ENCODE assay signal across 9 mouse cellular contexts in the genomic region with DNA sequence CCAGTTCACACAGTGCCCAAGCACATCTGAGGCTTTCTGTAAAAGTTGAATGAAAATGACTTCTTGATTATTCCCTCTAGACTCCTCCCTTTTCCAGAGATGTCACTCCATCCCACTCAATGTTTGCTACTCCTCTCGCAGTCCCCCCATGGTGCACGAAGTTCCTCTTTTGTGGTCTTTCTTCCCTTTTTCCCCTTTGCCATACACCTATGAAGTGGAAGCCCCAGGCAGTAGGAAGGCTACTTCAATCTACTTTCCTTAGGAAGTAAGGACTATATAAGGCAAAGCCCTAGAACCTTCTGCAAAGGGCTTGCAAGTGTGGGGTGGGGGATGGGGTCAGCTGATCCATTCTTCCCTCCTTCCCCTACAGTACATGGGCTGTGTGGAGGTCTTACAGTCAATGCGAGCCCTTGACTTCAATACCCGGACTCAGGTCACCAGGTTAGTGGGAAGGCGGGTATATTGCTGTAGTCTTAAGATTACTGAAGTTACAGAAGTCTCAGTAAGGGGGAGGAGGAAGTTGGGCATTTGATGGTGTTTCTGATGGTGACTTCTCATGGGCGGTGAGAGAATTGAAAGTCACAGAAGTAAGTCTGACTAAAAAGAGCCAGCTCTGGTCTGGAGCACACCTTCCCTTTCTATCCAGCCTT. TPM values are rescaled to one million over a fixed set of nuclear protein-coding genes. Genes with fewer than 3 reads are reported as not detected.
A peak's percentile ranks its signal among the peaks of the same experiment; 100 is the strongest.
DNase-seq lines count a peak whose midpoint lies in the region; ATAC-seq and TF ChIP-seq lines count a peak whose summit lies in the region.
"Had no signal": no experiment of that assay in that cellular context is flagged by ENCODE, and none has a peak within 500 bp of the region (broad histone marks: within the 10 kb centered on the region; RNA-seq: fewer than 3 reads in every experiment).

No protein-coding gene starts in this region.

- intact Hi-C loops in heart, postnatal 10 days (cut with DNase I) = no loop called here

- H3K27ac ChIP-seq in heart, postnatal 0 days (ENCODE audit: low read depth) = no peak overlapping the region
- H3K27ac ChIP-seq in embryonic facial prominence, embryonic 10.5 days (replicated peaks) = peak overlapping the region; percentile 89
- no peak overlapping the region for H3K27ac ChIP-seq in hindbrain, embryonic 16.5 days (ENCODE audit: low read depth, low read length)
- no peak overlapping the region for H3K27ac ChIP-seq in midbrain, embryonic 14.5 days (replicated peaks; ENCODE audit: low read depth, low read length)

- no peak overlapping the region for H3K9ac ChIP-seq in heart, postnatal 0 days (replicated peaks; ENCODE audit: low read depth, low read length)
- no peak overlapping the region for H3K9ac ChIP-seq in hindbrain, embryonic 16.5 days (ENCODE audit: low read depth, low read length)
- H3K9ac ChIP-seq in midbrain, embryonic 14.5 days (replicated peaks; ENCODE audit: low read length) = no peak overlapping the region; the same call in 1 of the 2 replicates

- peaks cover 39% of the 10 kb centered on the region for H3K36me3 ChIP-seq in heart, postnatal 0 days (replicated peaks; ENCODE audit: control insufficient read depth, insufficient read depth, low read length)
- H3K36me3 ChIP-seq in embryonic facial prominence, embryonic 10.5 days (replicated peaks) = peaks cover 46% of the 10 kb centered on the region
- no peaks in the 10 kb centered on the region for H3K36me3 ChIP-seq in hindbrain, embryonic 16.5 days (ENCODE audit: control insufficient read depth, insufficient read depth, low read length)
- peaks cover 7% of the 10 kb centered on the region for H3K36me3 ChIP-seq in midbrain, embryonic 14.5 days (ENCODE audit: control insufficient read depth, insufficient read depth, low read length)

- ATAC-seq in heart, postnatal 0 days (ENCODE audit: insufficient read depth, low read depth) = no peak
- ATAC-seq in hindbrain, embryonic 16.5 days = no peak
- ATAC-seq in midbrain, embryonic 14.5 days (ENCODE audit: low FRiP score, low TSS enrichment) = no peak

- no peaks in the 10 kb centered on the region for H3K9me3 ChIP-seq in heart, postnatal 0 days (replicated peaks; ENCODE audit: control insufficient read depth, low read length)
- no peaks in the 10 kb centered on the region for H3K9me3 ChIP-seq in embryonic facial prominence, embryonic 10.5 days
- no peaks in the 10 kb centered on the region for H3K9me3 ChIP-seq in hindbrain, embryonic 16.5 days (ENCODE audit: control insufficient read depth, low read length)
- no peaks in the 10 kb centered on the region for H3K9me3 ChIP-seq in midbrain, embryonic 14.5 days (ENCODE audit: control insufficient read depth, low read length)

- no peaks in the 10 kb centered on the region for H3K27me3 ChIP-seq in heart, postnatal 0 days (ENCODE audit: control insufficient read depth, insufficient read depth, low read length)
- H3K27me3 ChIP-seq in embryonic facial prominence, embryonic 10.5 days (replicated peaks; ENCODE audit: low read depth, poor library complexity, severe bottlenecking) = no peaks in the 10 kb centered on the region
- H3K27me3 ChIP-seq in hindbrain, embryonic 16.5 days (replicated peaks; ENCODE audit: control insufficient read depth, insufficient read depth, low read length) = no peaks in the 10 kb centered on the region
- no peaks in the 10 kb centered on the region for H3K27me3 ChIP-seq in midbrain, embryonic 14.5 days (ENCODE audit: control insufficient read depth, insufficient read depth, low read length)

- no peak for DNase-seq in heart, postnatal 0 days (ENCODE audit: low spot score)
- DNase-seq in heart, postnatal 10 days = no peak
- no peak for DNase-seq in embryonic facial prominence, embryonic 10.5 days (ENCODE audit: low spot score)
- DNase-seq in midbrain, embryonic 14.5 days = no peak
- DNase-seq in ovary, postnatal 10 days (ENCODE audit: low spot score) = no peak
- no peak for DNase-seq in kidney, postnatal 36 days
- DNase-seq in right cerebral cortex, postnatal 14 days = no peak
- DNase-seq: cerebellum, adult 9-11 months had no signal

- peak overlapping the region; percentile 85 for H3K4me2 ChIP-seq in heart, postnatal 0 days (ENCODE audit: low read depth, low read length)
- peak overlapping the region; percentile 66 for H3K4me2 ChIP-seq in hindbrain, embryonic 16.5 days (ENCODE audit: low read length)
- H3K4me2 ChIP-seq in midbrain, embryonic 14.5 days (ENCODE audit: low read length) = peak overlapping the region; percentile 51

- 59% methylated on average over 6 of the region's 6 CpGs for WGBS in heart, postnatal 0 days
- 73% methylated on average over 6 of the region's 6 CpGs for WGBS in embryonic facial prominence, embryonic 10.5 days
- WGBS in hindbrain, embryonic 16.5 days = 76% methylated on average over 6 of the region's 6 CpGs
- 70% methylated on average over 6 of the region's 6 CpGs for WGBS in midbrain, embryonic 14.5 days

- no peak for TF ChIP-seq EP300 in heart, postnatal 0 days (IDR thresholded peaks at IDR 0.05; ENCODE audit: low read depth)

- H3K4me1 ChIP-seq in heart, postnatal 0 days (ENCODE audit: control insufficient read depth, insufficient read depth) = peaks cover 12% of the 10 kb centered on the region; the same call in 1 of the 2 replicates
- H3K4me1 ChIP-seq in embryonic facial prominence, embryonic 10.5 days = peaks cover 54% of the 10 kb centered on the region
- peaks cover 18% of the 10 kb centered on the region for H3K4me1 ChIP-seq in hindbrain, embryonic 16.5 days (ENCODE audit: control insufficient read depth, insufficient read depth, low read depth, low read length)
- H3K4me1 ChIP-seq in midbrain, embryonic 14.5 days (ENCODE audit: control insufficient read depth, insufficient read depth, low read length) = peaks cover 17% of the 10 kb centered on the region

- no peak for TF ChIP-seq CTCF in heart, postnatal 0 days (IDR thresholded peaks at IDR 0.05; ENCODE audit: low read depth)

- H3K4me3 ChIP-seq in heart, postnatal 0 days (ENCODE audit: low read depth, low read length) = peak overlapping the region; percentile 47
- H3K4me3 ChIP-seq in embryonic facial prominence, embryonic 10.5 days = peak overlapping the region; percentile 65
- peak overlapping the region; percentile 36 for H3K4me3 ChIP-seq in hindbrain, embryonic 16.5 days (ENCODE audit: low read length)
- H3K4me3 ChIP-seq in midbrain, embryonic 14.5 days (replicated peaks; ENCODE audit: low read depth, low read length) = no peak overlapping the region

RNA-seq across cellular contexts. Expression of a gene that starts 4.4 kb away (rescaled TPM):
- total RNA-seq in heart, postnatal 0 days (2014; rRNA removed; ENCODE audit: low replicate concordance) = 82.1 and 125 TPM in 2 replicates
- 35.0 and 35.8 TPM in 2 replicates for polyA plus RNA-seq in heart, postnatal 0 days (2015; fragmentation: Nextera tagmentation; extraction: Ambion mirVana)
- 10 to 100 TPM; 59.1 to 62.1 TPM for total RNA-seq in heart, postnatal 10 days (2021)
- polyA plus RNA-seq in embryonic facial prominence, embryonic 10.5 days (2016; fragmentation: Nextera tagmentation; extraction: Ambion mirVana) = 82.0 and 82.1 TPM in 2 replicates
- polyA plus RNA-seq in hindbrain, embryonic 16.5 days (2015; fragmentation: Nextera tagmentation; extraction: Ambion mirVana) = 16.9 and 23.8 TPM in 2 replicates
- polyA plus RNA-seq in midbrain, embryonic 14.5 days (2014; fragmentation: Nextera tagmentation; extraction: Ambion mirVana) = 5.9 and 10.2 TPM in 2 replicates

RNA-seq across cellular contexts. Expression of a gene that starts 4.5 kb away (rescaled TPM):
- 83.7 and 100 TPM in 2 replicates for total RNA-seq in heart, postnatal 0 days (2014; rRNA removed; ENCODE audit: low replicate concordance)
- 127 and 129 TPM in 2 replicates for polyA plus RNA-seq in heart, postnatal 0 days (2015; fragmentation: Nextera tagmentation; extraction: Ambion mirVana)
- total RNA-seq in heart, postnatal 10 days (2021) = 10 to 100 TPM; 26.6 to 26.9 TPM
- 786 and 805 TPM in 2 replicates for polyA plus RNA-seq in embryonic facial prominence, embryonic 10.5 days (2016; fragmentation: Nextera tagmentation; extraction: Ambion mirVana)
- polyA plus RNA-seq in hindbrain, embryonic 16.5 days (2015; fragmentation: Nextera tagmentation; extraction: Ambion mirVana) = 87.9 and 91.5 TPM in 2 replicates
- 103 and 115 TPM in 2 replicates for polyA plus RNA-seq in midbrain, embryonic 14.5 days (2014; fragmentation: Nextera tagmentation; extraction: Ambion mirVana)

RNA-seq across cellular contexts. Expression of a gene that starts 7.3 kb away (rescaled TPM):
- total RNA-seq in heart, postnatal 0 days (2014; rRNA removed; ENCODE audit: low replicate concordance) = 24.1 and 49.8 TPM in 2 replicates
- 9.6 and 10.4 TPM in 2 replicates for polyA plus RNA-seq in heart, postnatal 0 days (2015; fragmentation: Nextera tagmentation; extraction: Ambion mirVana)
- total RNA-seq in heart, postnatal 10 days (2021) = 10 to 100 TPM; 16.8 to 22.3 TPM
- 47.4 and 48.9 TPM in 2 replicates for polyA plus RNA-seq in embryonic facial prominence, embryonic 10.5 days (2016; fragmentation: Nextera tagmentation; extraction: Ambion mirVana)
- 34.1 and 45.6 TPM in 2 replicates for polyA plus RNA-seq in hindbrain, embryonic 16.5 days (2015; fragmentation: Nextera tagmentation; extraction: Ambion mirVana)
- 43.4 and 50.6 TPM in 2 replicates for polyA plus RNA-seq in midbrain, embryonic 14.5 days (2014; fragmentation: Nextera tagmentation; extraction: Ambion mirVana)

RNA-seq across cellular contexts. Expression of a gene that starts 11.0 kb away (rescaled TPM):
- 50.9 and 79.3 TPM in 2 replicates for total RNA-seq in heart, postnatal 0 days (2014; rRNA removed; ENCODE audit: low replicate concordance)
- polyA plus RNA-seq in heart, postnatal 0 days (2015; fragmentation: Nextera tagmentation; extraction: Ambion mirVana) = 46.6 and 50.8 TPM in 2 replicates
- total RNA-seq in heart, postnatal 10 days (2021) = 10 to 100 TPM; 44.4 TPM
- polyA plus RNA-seq in embryonic facial prominence, embryonic 10.5 days (2016; fragmentation: Nextera tagmentation; extraction: Ambion mirVana) = 25.3 and 28.2 TPM in 2 replicates
- 34.7 and 36.6 TPM in 2 replicates for polyA plus RNA-seq in hindbrain, embryonic 16.5 days (2015; fragmentation: Nextera tagmentation; extraction: Ambion mirVana)
- polyA plus RNA-seq in midbrain, embryonic 14.5 days (2014; fragmentation: Nextera tagmentation; extraction: Ambion mirVana) = 34.8 and 34.9 TPM in 2 replicates

RNA-seq across cellular contexts. Expression of a gene that starts 13.8 kb away (rescaled TPM):
- total RNA-seq in heart, postnatal 0 days (2014; rRNA removed; ENCODE audit: low replicate concordance) = 73.2 and 81.0 TPM in 2 replicates
- 75.7 and 84.4 TPM in 2 replicates for polyA plus RNA-seq in heart, postnatal 0 days (2015; fragmentation: Nextera tagmentation; extraction: Ambion mirVana)
- total RNA-seq in heart, postnatal 10 days (2021) = 10 to 100 TPM; 66.5 to 66.8 TPM
- 17.5 and 20.1 TPM in 2 replicates for polyA plus RNA-seq in embryonic facial prominence, embryonic 10.5 days (2016; fragmentation: Nextera tagmentation; extraction: Ambion mirVana)
- polyA plus RNA-seq in hindbrain, embryonic 16.5 days (2015; fragmentation: Nextera tagmentation; extraction: Ambion mirVana) = 25.0 and 26.4 TPM in 2 replicates
- polyA plus RNA-seq in midbrain, embryonic 14.5 days (2014; fragmentation: Nextera tagmentation; extraction: Ambion mirVana) = 7.6 and 9.7 TPM in 2 replicates
